Mouse (Mus musculus) A20 (cell line): ENCODE results near the gene Gm20388.
"Not testable (repeated sequence)": the region's sequence is repeated elsewhere in the genome, so short reads cannot be mapped to it uniquely, and the experiment has no call there.

Experiments used
- DNase-seq: peaks from one replicate; pipeline ENCODE4 v3.0.0-alpha.2; 2011; ENCODE audit warnings: low read depth, low spot score

Gene Gm20388

GRCm38 (mm10) chr8:123514781-123515539, 3604.3 kb downstream of the Gm20388 start, which contains the start of gene Dbndd1:
Gene Dbndd1 (minus strand): TSS chr8:123515463.
- peak; percentile 73 for DNase-seq

- no peak for DNase-seq
Measured at GRCm38 (mm10) chr8:123515540-123515897, 3604.9 kb downstream of the Gm20388 start.

- DNase-seq: no peak
Measured at GRCm38 (mm10) chr8:123516596-123516995, 3606.0 kb downstream of the Gm20388 start.

- DNase-seq: peak; percentile 19
Measured at GRCm38 (mm10) chr8:123518172-123518571, 3607.5 kb downstream of the Gm20388 start.

GRCm38 (mm10) chr8:123518667-123519066, 3608.0 kb downstream of the Gm20388 start, which contains the start of gene Gas8:
Gene Gas8 (plus strand): TSS chr8:123518834.
- DNase-seq: peak; percentile 90

GRCm38 (mm10) chr8:123520048-123520447, 3609.4 kb downstream of the Gm20388 start:
- DNase-seq: not testable (repeated sequence)

GRCm38 (mm10) chr8:123527720-123528489, 3617.3 kb downstream of the Gm20388 start:
- no peak for DNase-seq

- DNase-seq: no peak
Measured at GRCm38 (mm10) chr8:123536242-123536989, 3625.8 kb downstream of the Gm20388 start.

- DNase-seq: no peak
Measured at GRCm38 (mm10) chr8:123536990-123537380, 3626.3 kb downstream of the Gm20388 start.

GRCm38 (mm10) chr8:123537641-123538040, 3627.0 kb downstream of the Gm20388 start:
- not testable (repeated sequence) for DNase-seq

GRCm38 (mm10) chr8:123564221-123564620, 3653.6 kb downstream of the Gm20388 start:
- not testable (repeated sequence) for DNase-seq

- not testable (repeated sequence) for DNase-seq
Measured at GRCm38 (mm10) chr8:123575386-123575785, 3664.7 kb downstream of the Gm20388 start.

- not testable (repeated sequence) for DNase-seq
Measured at GRCm38 (mm10) chr8:123600666-123601172, 3690.1 kb downstream of the Gm20388 start.

GRCm38 (mm10) chr8:123601457-123601856, 3690.8 kb downstream of the Gm20388 start:
- not testable (repeated sequence) for DNase-seq

GRCm38 (mm10) chr8:123612652-123613051, 3702.0 kb downstream of the Gm20388 start:
- not testable (repeated sequence) for DNase-seq

GRCm38 (mm10) chr8:123623523-123623922, 3712.9 kb downstream of the Gm20388 start:
- DNase-seq: not testable (repeated sequence)

- no peak for DNase-seq
Measured at GRCm38 (mm10) chr8:123624274-123624673, 3713.6 kb downstream of the Gm20388 start.

GRCm38 (mm10) chr8:123624702-123625101, 3714.1 kb downstream of the Gm20388 start:
- no peak for DNase-seq

- peak; percentile 30 for DNase-seq
Measured at GRCm38 (mm10) chr8:123625717-123626116, 3715.1 kb downstream of the Gm20388 start.

- DNase-seq: peak; percentile 44
Measured at GRCm38 (mm10) chr8:123627410-123628147, 3716.9 kb downstream of the Gm20388 start.
